Mouse (Mus musculus): ENCODE measurements at regions not wholly inside any gene's neighbourhood (a gene's known extent, or its start where the extent isn't known, plus 50 kb on each side); places are given as distances from the start of the nearest gene placed in this dataset.

DNA sequence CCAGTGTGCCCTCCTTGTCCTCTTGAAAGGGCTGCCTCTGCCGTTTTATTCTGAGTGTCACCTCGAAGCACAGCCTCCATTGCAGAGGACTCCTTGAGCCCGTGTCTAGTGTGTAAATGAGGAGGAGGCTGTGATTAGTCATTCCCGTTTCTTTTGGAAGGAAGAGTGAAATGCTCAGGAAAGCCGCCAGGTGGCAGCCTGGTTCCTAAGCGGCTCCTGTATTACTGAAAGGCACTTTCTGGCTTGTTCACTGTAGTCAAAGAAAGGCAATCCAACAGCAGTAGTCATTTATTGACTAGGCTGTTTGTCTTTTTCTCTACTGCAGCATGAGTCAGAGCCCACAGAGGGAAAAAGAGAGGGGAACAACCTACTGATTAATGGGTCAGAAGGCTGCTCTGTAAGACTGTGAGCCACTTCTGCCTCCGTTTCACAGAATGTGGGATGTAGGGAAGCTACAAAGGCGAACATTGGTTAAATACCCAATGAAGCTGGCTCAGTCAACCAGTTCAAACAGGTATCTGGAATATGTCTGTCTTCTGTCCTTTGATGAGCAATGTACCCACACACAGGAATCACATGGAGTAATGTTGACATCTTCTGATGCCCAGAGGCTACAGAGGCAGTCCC lies 103.2 kb upstream of the Cwc22 start:
- TF ChIP-seq EP300 (IDR thresholded peaks at IDR 0.05; ENCODE audit: low read depth in 1 of 2, low read length in 2 of 2) (no peak), MAX (IDR thresholded peaks at IDR 0.05; ENCODE audit: low read length) (no peak), NRF1 (IDR thresholded peaks at IDR 0.05; ENCODE audit: insufficient read depth, low read depth, low read length, poor library complexity, severe bottlenecking) (no peak), ZNF384 (IDR thresholded peaks at IDR 0.05; ENCODE audit: low read depth, low read length) (no peak)
